Mouse (Mus musculus): Measurements from ENCODE around the gene Shroom4. TPM values are rescaled to one million over a fixed set of nuclear protein-coding genes. Genes with fewer than 3 reads are reported as not detected.

Gene Shroom4
- total and polyA plus RNA-seq, 2 experiments = 0.29 to 0.74 TPM

GRCm38 (mm10) chrX:6565066-6565465 lies 165.4 kb downstream of the Shroom4 start:
- H3K4me1 ChIP-seq (ENCODE audit: control insufficient read depth, insufficient read depth, low read length) = no peaks in the 10 kb centered on the region
- DNase-seq (ENCODE audit: extremely low read depth, low read depth, low spot score) = no peak
- no peaks in the 10 kb centered on the region for H3K27me3 ChIP-seq (ENCODE audit: control insufficient read depth, insufficient read depth, low read length)
- H3K27ac ChIP-seq (replicated peaks; ENCODE audit: insufficient read depth, low read depth, low read length) = no peak overlapping the region
- no peak overlapping the region for H3K9ac ChIP-seq (ENCODE audit: low read depth, low read length)
- 89% methylated on average over 1 of the region's 1 CpGs for WGBS
- H3K36me3 ChIP-seq (ENCODE audit: control insufficient read depth, insufficient read depth, low read length) = no peaks in the 10 kb centered on the region
- no peak overlapping the region for H3K4me3 ChIP-seq (ENCODE audit: insufficient read depth, low read depth, low read length)
- TF ChIP-seq POLR2A (IDR thresholded peaks at IDR 0.05; ENCODE audit: extremely low read depth, insufficient read depth, low read length) (no peak), CTCF (IDR thresholded peaks at IDR 0.05; ENCODE audit: low read depth, low read length) (no peak)
- no peaks in the 10 kb centered on the region for H3K79me2 ChIP-seq (ENCODE audit: control insufficient read depth, insufficient read depth, low read length)

GRCm38 (mm10) chrX:6574511-6574910 lies 174.9 kb downstream of the Shroom4 start:
- no peak overlapping the region for H3K27ac ChIP-seq (replicated peaks; ENCODE audit: insufficient read depth, low read depth, low read length)
- H3K4me1 ChIP-seq (ENCODE audit: control insufficient read depth, insufficient read depth, low read length) = no peaks in the 10 kb centered on the region
- H3K4me3 ChIP-seq (ENCODE audit: insufficient read depth, low read depth, low read length) = no peak overlapping the region
- DNase-seq (ENCODE audit: extremely low read depth, low read depth, low spot score) = no peak
- TF ChIP-seq POLR2A (IDR thresholded peaks at IDR 0.05; ENCODE audit: extremely low read depth, insufficient read depth, low read length) = no peak
- TF ChIP-seq CTCF (IDR thresholded peaks at IDR 0.05; ENCODE audit: low read depth, low read length) = no peak
- no peak overlapping the region for H3K9ac ChIP-seq (ENCODE audit: low read depth, low read length)
- WGBS = 11% methylated on average over 1 of the region's 1 CpGs
- H3K27me3 ChIP-seq (ENCODE audit: control insufficient read depth, insufficient read depth, low read length) = no peaks in the 10 kb centered on the region
- no peaks in the 10 kb centered on the region for H3K79me2 ChIP-seq (ENCODE audit: control insufficient read depth, insufficient read depth, low read length)
- no peaks in the 10 kb centered on the region for H3K36me3 ChIP-seq (ENCODE audit: control insufficient read depth, insufficient read depth, low read length)

GRCm38 (mm10) chrX:6577001-6577400 lies 177.3 kb downstream of the Shroom4 start:
- Histone ChIP-seq H3K4me3 (ENCODE audit: insufficient read depth, low read depth, low read length) (no peak overlapping the region), H3K9ac (ENCODE audit: low read depth, low read length) (no peak overlapping the region), H3K36me3 (ENCODE audit: control insufficient read depth, insufficient read depth, low read length) (no peaks in the 10 kb centered on the region), H3K4me1 (ENCODE audit: control insufficient read depth, insufficient read depth, low read length) (no peaks in the 10 kb centered on the region), H3K79me2 (ENCODE audit: control insufficient read depth, insufficient read depth, low read length) (no peaks in the 10 kb centered on the region), H3K27ac (replicated peaks; ENCODE audit: insufficient read depth, low read depth, low read length) (no peak overlapping the region), H3K27me3 (ENCODE audit: control insufficient read depth, insufficient read depth, low read length) (no peaks in the 10 kb centered on the region)
- DNase-seq (ENCODE audit: extremely low read depth, low read depth, low spot score) = no peak
- no peak for TF ChIP-seq CTCF (IDR thresholded peaks at IDR 0.05; ENCODE audit: low read depth, low read length)
- TF ChIP-seq POLR2A (IDR thresholded peaks at IDR 0.05; ENCODE audit: extremely low read depth, insufficient read depth, low read length) = no peak
- WGBS = 37% methylated on average over 7 of the region's 7 CpGs

GRCm38 (mm10) chrX:6580671-6581070 lies 181.0 kb downstream of the Shroom4 start:
- no peak for TF ChIP-seq POLR2A (IDR thresholded peaks at IDR 0.05; ENCODE audit: extremely low read depth, insufficient read depth, low read length)
- TF ChIP-seq CTCF (IDR thresholded peaks at IDR 0.05; ENCODE audit: low read depth, low read length) = no peak
- no peak overlapping the region for H3K27ac ChIP-seq (replicated peaks; ENCODE audit: insufficient read depth, low read depth, low read length)

GRCm38 (mm10) chrX:6581181-6581580 lies 181.5 kb downstream of the Shroom4 start:
- 67% methylated on average over 1 of the region's 1 CpGs for WGBS
- no peak for DNase-seq (ENCODE audit: extremely low read depth, low read depth, low spot score)
- H3K9ac ChIP-seq (ENCODE audit: low read depth, low read length) = no peak overlapping the region
- no peak for TF ChIP-seq CTCF (IDR thresholded peaks at IDR 0.05; ENCODE audit: low read depth, low read length)
- TF ChIP-seq POLR2A (IDR thresholded peaks at IDR 0.05; ENCODE audit: extremely low read depth, insufficient read depth, low read length) = no peak
- H3K27me3 ChIP-seq (ENCODE audit: control insufficient read depth, insufficient read depth, low read length) = no peaks in the 10 kb centered on the region
- H3K4me1 ChIP-seq (ENCODE audit: control insufficient read depth, insufficient read depth, low read length) = no peaks in the 10 kb centered on the region
- no peaks in the 10 kb centered on the region for H3K79me2 ChIP-seq (ENCODE audit: control insufficient read depth, insufficient read depth, low read length)
- H3K27ac ChIP-seq (replicated peaks; ENCODE audit: insufficient read depth, low read depth, low read length) = no peak overlapping the region
- H3K36me3 ChIP-seq (ENCODE audit: control insufficient read depth, insufficient read depth, low read length) = no peaks in the 10 kb centered on the region
- no peak overlapping the region for H3K4me3 ChIP-seq (ENCODE audit: insufficient read depth, low read depth, low read length)

More at GRCm38 (mm10) chrX:6580671-6581070, 181.0 kb downstream of the Shroom4 start:
- Histone ChIP-seq H3K79me2 (ENCODE audit: control insufficient read depth, insufficient read depth, low read length) (no peaks in the 10 kb centered on the region), H3K4me1 (ENCODE audit: control insufficient read depth, insufficient read depth, low read length) (no peaks in the 10 kb centered on the region), H3K4me3 (ENCODE audit: insufficient read depth, low read depth, low read length) (no peak overlapping the region), H3K9ac (ENCODE audit: low read depth, low read length) (no peak overlapping the region), H3K36me3 (ENCODE audit: control insufficient read depth, insufficient read depth, low read length) (no peaks in the 10 kb centered on the region), H3K27me3 (ENCODE audit: control insufficient read depth, insufficient read depth, low read length) (no peaks in the 10 kb centered on the region)
- 71% methylated on average over 6 of the region's 6 CpGs for WGBS
- DNase-seq (ENCODE audit: extremely low read depth, low read depth, low spot score) = no peak

- Histone ChIP-seq H3K79me2 (ENCODE audit: control insufficient read depth, insufficient read depth, low read length) (no peaks in the 10 kb centered on the region), H3K27me3 (ENCODE audit: control insufficient read depth, insufficient read depth, low read length) (no peaks in the 10 kb centered on the region), H3K36me3 (ENCODE audit: control insufficient read depth, insufficient read depth, low read length) (no peaks in the 10 kb centered on the region), H3K4me3 (ENCODE audit: insufficient read depth, low read depth, low read length) (no peak overlapping the region), H3K4me1 (ENCODE audit: control insufficient read depth, insufficient read depth, low read length) (no peaks in the 10 kb centered on the region), H3K27ac (replicated peaks; ENCODE audit: insufficient read depth, low read depth, low read length) (no peak overlapping the region), H3K9ac (ENCODE audit: low read depth, low read length) (no peak overlapping the region)
- 84% methylated on average over 2 of the region's 2 CpGs for WGBS
- no peak for DNase-seq (ENCODE audit: extremely low read depth, low read depth, low spot score)
- TF ChIP-seq POLR2A (IDR thresholded peaks at IDR 0.05; ENCODE audit: extremely low read depth, insufficient read depth, low read length) = no peak
- TF ChIP-seq CTCF (IDR thresholded peaks at IDR 0.05; ENCODE audit: low read depth, low read length) = no peak
These were observed 183.0 kb downstream of the Shroom4 start for GRCm38 (mm10) chrX:6582646-6583045.
